Mouse (Mus musculus): ENCODE data around the gene Tubb4b. TPM values are rescaled to one million over a fixed set of nuclear protein-coding genes. Genes with fewer than 3 reads are reported as not detected.

Gene Tubb4b
- polyA plus RNA-seq, 1 experiment: 605 TPM

DNA sequence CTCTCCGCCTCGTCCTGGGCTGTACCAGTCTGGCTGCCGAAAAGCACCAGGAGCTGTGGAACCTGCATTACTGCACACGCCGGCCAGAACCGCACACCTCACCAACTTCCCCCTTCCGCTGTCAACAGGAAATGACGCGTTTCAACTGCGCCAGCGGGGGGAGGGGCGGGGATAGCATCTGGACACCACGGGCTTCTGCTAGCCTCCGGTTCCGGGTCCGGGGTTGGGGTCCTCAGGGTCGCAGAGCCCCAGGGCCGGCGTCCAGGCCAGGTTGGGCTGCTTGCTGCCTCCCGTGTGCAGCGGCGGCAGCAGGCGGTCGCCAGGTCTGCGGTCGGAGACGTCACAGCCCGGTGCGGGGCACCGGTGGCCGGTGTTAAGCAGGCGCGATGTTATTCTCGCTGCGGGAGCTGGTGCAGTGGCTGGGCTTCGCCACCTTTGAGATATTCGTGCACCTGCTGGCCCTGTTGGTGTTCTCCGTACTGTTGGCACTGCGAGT is 30.8 kb upstream of the Tubb4b start, which contains the start of gene Tmem203:
TSS of gene Tmem203 (plus strand) at position 156 of the 496 bp plus-strand sequence.
- 0 out of 2 replicates have a peak within 1 kb of the TSS, but pooled peaks have one; percentile 2 for H3K27ac ChIP-seq (ENCODE audit: insufficient read depth, low read length)
- TF ChIP-seq EP300 (IDR thresholded peaks at IDR 0.05; ENCODE audit: insufficient read depth, low read depth, low read length): peak; percentile 78
- no peak for TF ChIP-seq CTCF (IDR thresholded peaks at IDR 0.05; ENCODE audit: low read depth, low read length)
- TF ChIP-seq POLR2A (IDR thresholded peaks at IDR 0.05; ENCODE audit: insufficient read depth, low read length): peak; percentile 66
- no peaks in the 10 kb centered on the region for H3K9me3 ChIP-seq (replicated peaks; ENCODE audit: control insufficient read depth, insufficient read depth, low read length, poor library complexity, severe bottlenecking)
- peaks cover 8% of the 10 kb centered on the region for H3K36me3 ChIP-seq (ENCODE audit: control insufficient read depth, insufficient read depth, low read length, poor library complexity, severe bottlenecking)
- H3K4me1 ChIP-seq (ENCODE audit: control insufficient read depth, insufficient read depth, low read length): no peaks in the 10 kb centered on the region
- peak within 1 kb of the TSS; percentile 82 for H3K4me3 ChIP-seq (ENCODE audit: low read depth, low read length)
- peak within 1 kb of the TSS; percentile 68 for H3K9ac ChIP-seq (ENCODE audit: low read depth, poor library complexity, severe bottlenecking)
- H3K27me3 ChIP-seq (ENCODE audit: control insufficient read depth, insufficient read depth, low read length, poor library complexity, severe bottlenecking): no peaks in the 10 kb centered on the region

DNA sequence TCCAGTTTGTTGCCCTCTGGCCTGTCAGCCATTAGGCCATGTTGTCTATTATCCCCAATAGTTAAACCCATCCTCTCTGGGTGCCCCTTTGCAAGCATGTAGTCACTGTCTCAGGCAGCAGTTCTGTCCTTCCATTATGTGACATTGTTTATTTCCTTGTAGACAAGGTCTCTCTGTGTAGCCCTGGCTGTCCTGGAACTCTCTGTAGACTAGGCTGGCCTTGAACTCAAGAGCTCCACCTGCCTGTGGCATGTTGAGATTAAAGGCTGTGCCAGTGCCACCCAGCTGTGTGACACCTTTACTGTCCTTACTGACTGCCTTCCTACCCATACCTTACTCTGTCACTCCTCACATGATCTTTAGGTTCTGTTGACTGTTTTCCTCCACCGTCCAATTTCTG is 27.8 kb upstream of the Tubb4b start:
- Histone ChIP-seq H3K9ac (ENCODE audit: low read depth, poor library complexity, severe bottlenecking) (no peak overlapping the region), H3K4me1 (ENCODE audit: control insufficient read depth, insufficient read depth, low read length) (no peaks in the 10 kb centered on the region), H3K4me3 (ENCODE audit: low read depth, low read length) (no peak overlapping the region), H3K27ac (ENCODE audit: insufficient read depth, low read length) (no peak overlapping the region), H3K27me3 (ENCODE audit: control insufficient read depth, insufficient read depth, low read length, poor library complexity, severe bottlenecking) (no peaks in the 10 kb centered on the region), H3K9me3 (replicated peaks; ENCODE audit: control insufficient read depth, insufficient read depth, low read length, poor library complexity, severe bottlenecking) (no peaks in the 10 kb centered on the region), H3K36me3 (ENCODE audit: control insufficient read depth, insufficient read depth, low read length, poor library complexity, severe bottlenecking) (peaks cover 19% of the 10 kb centered on the region)
- TF ChIP-seq CTCF (IDR thresholded peaks at IDR 0.05; ENCODE audit: low read depth, low read length) (peak; percentile 52), POLR2A (IDR thresholded peaks at IDR 0.05; ENCODE audit: insufficient read depth, low read length) (no peak)

DNA sequence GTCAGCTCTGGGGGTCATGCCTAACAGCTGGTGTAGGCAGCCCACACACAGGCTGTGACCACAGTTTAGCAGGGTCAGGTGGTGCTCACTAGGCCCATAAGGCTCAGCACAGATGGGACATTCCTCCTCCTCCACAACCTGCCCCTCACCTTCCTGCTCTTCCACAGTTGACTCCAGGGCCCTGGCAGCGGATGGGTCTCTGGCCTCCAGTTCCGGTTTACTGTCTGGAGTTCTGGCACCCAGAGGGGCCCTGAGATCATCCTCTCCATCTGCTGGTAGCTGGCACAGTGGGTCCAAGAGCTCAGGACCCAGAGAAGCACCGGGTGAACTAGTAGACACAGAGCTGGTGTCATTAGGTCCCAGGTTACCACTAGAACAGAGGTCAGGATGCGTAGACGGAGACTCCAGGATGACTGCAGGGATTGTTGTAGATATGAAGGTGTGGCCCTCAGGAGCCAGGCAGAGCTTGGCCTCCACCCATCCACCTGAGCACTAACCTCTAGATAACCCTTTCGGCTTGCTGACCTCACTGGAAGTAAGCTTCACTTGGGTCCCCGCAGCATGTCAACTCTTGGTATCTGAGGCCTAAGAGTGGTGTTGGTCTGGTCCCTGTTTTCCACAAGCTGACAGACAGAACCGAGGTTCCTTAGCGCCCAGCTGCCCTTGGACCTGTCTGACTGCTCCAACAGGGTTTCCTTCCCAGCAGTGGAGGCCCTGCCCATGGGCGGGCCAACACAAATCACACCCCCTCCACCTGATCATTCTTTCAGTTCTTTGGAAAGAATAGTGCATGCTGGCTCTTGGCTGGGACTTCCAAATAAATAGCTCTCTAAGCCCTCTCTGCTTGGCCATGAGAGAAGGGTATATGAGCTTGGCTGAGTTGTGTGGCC is 21.9 kb upstream of the Tubb4b start, which contains the start of gene AL732309.1:
TSS of gene AL732309.1 (minus strand) at position 681 of the 890 bp plus-strand sequence.
- TF ChIP-seq EP300 (IDR thresholded peaks at IDR 0.05; ENCODE audit: insufficient read depth, low read depth, low read length) (no peak), POLR2A (IDR thresholded peaks at IDR 0.05; ENCODE audit: insufficient read depth, low read length) (no peak), CTCF (IDR thresholded peaks at IDR 0.05; ENCODE audit: low read depth, low read length) (no peak)
- Histone ChIP-seq H3K27ac (ENCODE audit: insufficient read depth, low read length) (no peak within 1 kb of the TSS), H3K4me3 (ENCODE audit: low read depth, low read length) (no peak within 1 kb of the TSS), H3K9ac (ENCODE audit: low read depth, poor library complexity, severe bottlenecking) (no peak within 1 kb of the TSS), H3K4me1 (ENCODE audit: control insufficient read depth, insufficient read depth, low read length) (no peaks in the 10 kb centered on the region), H3K36me3 (ENCODE audit: control insufficient read depth, insufficient read depth, low read length, poor library complexity, severe bottlenecking) (peaks cover 12% of the 10 kb centered on the region), H3K9me3 (replicated peaks; ENCODE audit: control insufficient read depth, insufficient read depth, low read length, poor library complexity, severe bottlenecking) (no peaks in the 10 kb centered on the region), H3K27me3 (ENCODE audit: control insufficient read depth, insufficient read depth, low read length, poor library complexity, severe bottlenecking) (no peaks in the 10 kb centered on the region)

DNA sequence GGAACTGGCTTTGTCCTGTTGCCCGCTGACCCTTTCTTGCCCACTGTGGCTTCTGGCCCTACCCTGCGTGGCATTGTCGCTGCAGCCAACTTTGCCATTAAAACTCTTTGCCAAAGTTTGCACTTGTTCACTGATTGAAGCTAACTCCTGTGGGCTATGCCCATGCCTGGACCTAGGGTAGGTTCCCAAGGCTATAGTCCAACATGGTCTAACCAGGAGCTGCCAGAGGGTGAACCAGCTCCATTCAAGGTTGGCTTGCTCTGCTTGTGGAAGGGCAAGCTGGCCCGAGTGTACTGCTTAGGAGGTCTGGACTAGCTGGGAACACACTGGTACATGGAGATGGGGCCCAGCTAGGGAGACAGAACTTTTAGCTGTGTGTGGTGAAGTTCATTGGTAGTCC is 19.6 kb upstream of the Tubb4b start:
- no peak overlapping the region for H3K27ac ChIP-seq (ENCODE audit: insufficient read depth, low read length)

DNA sequence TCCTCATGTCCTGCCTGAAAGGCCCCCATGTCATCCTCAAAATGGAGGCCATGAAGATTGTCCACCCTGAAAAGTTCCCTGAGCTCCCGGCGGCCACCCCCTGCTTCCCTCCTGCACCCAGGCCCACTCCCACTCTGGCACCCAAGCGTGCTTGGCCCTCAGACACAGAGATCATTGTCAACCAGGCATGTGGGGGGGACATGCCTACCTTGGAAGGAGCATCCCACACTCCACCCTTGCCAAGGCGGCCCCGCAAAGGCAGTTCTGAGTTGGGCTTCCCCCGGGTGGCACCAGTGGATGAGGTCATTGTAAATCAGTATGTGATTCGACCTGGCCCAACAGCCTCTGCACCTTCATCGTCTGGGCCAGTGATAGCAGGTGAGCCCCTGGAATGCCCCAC is 18.8 kb upstream of the Tubb4b start:
- Histone ChIP-seq H3K4me1 (ENCODE audit: control insufficient read depth, insufficient read depth, low read length) (peaks cover 4% of the 10 kb centered on the region), H3K27me3 (ENCODE audit: control insufficient read depth, insufficient read depth, low read length, poor library complexity, severe bottlenecking) (no peaks in the 10 kb centered on the region), H3K4me3 (ENCODE audit: low read depth, low read length) (no peak overlapping the region), H3K36me3 (ENCODE audit: control insufficient read depth, insufficient read depth, low read length, poor library complexity, severe bottlenecking) (0 out of 2 replicates have a peak, but pooled peaks cover 5% of the 10 kb centered on the region), H3K9ac (ENCODE audit: low read depth, poor library complexity, severe bottlenecking) (no peak overlapping the region), H3K27ac (ENCODE audit: insufficient read depth, low read length) (no peak overlapping the region), H3K9me3 (replicated peaks; ENCODE audit: control insufficient read depth, insufficient read depth, low read length, poor library complexity, severe bottlenecking) (no peaks in the 10 kb centered on the region)
- TF ChIP-seq CTCF (IDR thresholded peaks at IDR 0.05; ENCODE audit: low read depth, low read length) (no peak), POLR2A (IDR thresholded peaks at IDR 0.05; ENCODE audit: insufficient read depth, low read length) (no peak), EP300 (IDR thresholded peaks at IDR 0.05; ENCODE audit: insufficient read depth, low read depth, low read length) (no peak)

More for the DNA sequence above, 19.6 kb upstream of the Tubb4b start:
- 0 out of 2 replicates have a peak, but pooled peaks cover 5% of the 10 kb centered on the region for H3K36me3 ChIP-seq (ENCODE audit: control insufficient read depth, insufficient read depth, low read length, poor library complexity, severe bottlenecking)
- no peak overlapping the region for H3K9ac ChIP-seq (ENCODE audit: low read depth, poor library complexity, severe bottlenecking)
- no peaks in the 10 kb centered on the region for H3K9me3 ChIP-seq (replicated peaks; ENCODE audit: control insufficient read depth, insufficient read depth, low read length, poor library complexity, severe bottlenecking)
- no peak for TF ChIP-seq POLR2A (IDR thresholded peaks at IDR 0.05; ENCODE audit: insufficient read depth, low read length)
- no peak for TF ChIP-seq CTCF (IDR thresholded peaks at IDR 0.05; ENCODE audit: low read depth, low read length)
- no peak for TF ChIP-seq EP300 (IDR thresholded peaks at IDR 0.05; ENCODE audit: insufficient read depth, low read depth, low read length)
- no peaks in the 10 kb centered on the region for H3K27me3 ChIP-seq (ENCODE audit: control insufficient read depth, insufficient read depth, low read length, poor library complexity, severe bottlenecking)
- H3K4me3 ChIP-seq (ENCODE audit: low read depth, low read length): no peak overlapping the region
- peaks cover 4% of the 10 kb centered on the region for H3K4me1 ChIP-seq (ENCODE audit: control insufficient read depth, insufficient read depth, low read length)

DNA sequence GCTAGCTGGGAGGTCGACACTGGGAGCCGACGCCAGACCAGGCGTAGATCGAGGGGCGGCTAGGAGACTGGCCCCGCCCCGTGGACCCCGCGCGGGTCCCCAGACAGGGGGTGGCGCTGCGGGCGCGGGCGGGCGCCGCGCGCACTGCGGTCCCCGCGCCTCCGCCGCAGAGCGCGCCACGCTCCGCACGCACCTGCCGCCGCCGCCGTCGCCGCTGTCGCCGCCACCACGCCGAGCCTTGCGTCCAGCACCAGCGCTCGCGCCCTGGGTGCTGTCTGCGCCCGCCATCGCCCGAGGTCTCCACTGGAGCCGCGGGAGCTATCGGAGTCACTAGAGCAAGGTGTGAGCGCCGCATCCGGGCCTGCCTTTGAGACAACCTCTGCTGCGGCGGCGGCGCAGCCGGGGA is 17.6 kb upstream of the Tubb4b start, which contains the start of the genes Rnf208 and Cysrt1:
TSS of gene Rnf208 (plus strand) at position 155 of the 406 bp plus-strand sequence.
TSS of gene Cysrt1 (minus strand) at position 352 of the 406 bp plus-strand sequence.
- no peak for TF ChIP-seq EP300 (IDR thresholded peaks at IDR 0.05; ENCODE audit: insufficient read depth, low read depth, low read length)
- no peak for TF ChIP-seq POLR2A (IDR thresholded peaks at IDR 0.05; ENCODE audit: insufficient read depth, low read length)
- no peak for TF ChIP-seq CTCF (IDR thresholded peaks at IDR 0.05; ENCODE audit: low read depth, low read length)
- H3K4me3 ChIP-seq (ENCODE audit: low read depth, low read length): peak within 1 kb of the TSS; percentile 71
- peaks cover 11% of the 10 kb centered on the region for H3K4me1 ChIP-seq (ENCODE audit: control insufficient read depth, insufficient read depth, low read length)
- H3K27ac ChIP-seq (ENCODE audit: insufficient read depth, low read length): peak within 1 kb of the TSS; percentile 14
- no peaks in the 10 kb centered on the region for H3K36me3 ChIP-seq (ENCODE audit: control insufficient read depth, insufficient read depth, low read length, poor library complexity, severe bottlenecking)
- no peaks in the 10 kb centered on the region for H3K9me3 ChIP-seq (replicated peaks; ENCODE audit: control insufficient read depth, insufficient read depth, low read length, poor library complexity, severe bottlenecking)
- H3K9ac ChIP-seq (ENCODE audit: low read depth, poor library complexity, severe bottlenecking): peak within 1 kb of the TSS; percentile 81
- no peaks in the 10 kb centered on the region for H3K27me3 ChIP-seq (ENCODE audit: control insufficient read depth, insufficient read depth, low read length, poor library complexity, severe bottlenecking)

Data from ES-Bruce4 (cell line).